Comparison of ENCODE assay signal across 25 mouse cellular contexts in the genomic region with DNA sequence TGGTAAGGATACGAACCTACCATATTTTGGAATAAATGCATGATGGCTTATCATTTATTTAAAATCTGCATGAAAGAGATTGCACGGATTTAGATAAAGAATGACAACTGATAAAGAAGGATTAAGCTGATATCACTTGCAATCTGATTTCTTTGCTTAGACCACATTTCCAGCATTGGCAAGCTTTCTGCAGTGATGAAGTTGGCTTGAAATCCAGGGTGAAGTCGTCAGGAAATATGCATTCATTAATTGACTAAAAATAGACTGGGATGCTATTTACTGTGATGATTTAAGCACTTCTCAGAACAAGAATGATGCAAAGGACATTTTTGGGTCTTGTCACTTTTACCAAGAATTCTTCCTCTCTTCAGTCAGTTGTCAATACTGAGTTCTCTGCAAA.
"Had no signal": no experiment of that assay in that cellular context is flagged by ENCODE, and none has a peak within 500 bp of the region (broad histone marks: within the 10 kb centered on the region; RNA-seq: fewer than 3 reads in every experiment).

No protein-coding gene starts in this region.

- H3K36me3 ChIP-seq: embryonic facial prominence, embryonic 10.5 days; embryonic facial prominence, embryonic 12.5 days; embryonic facial prominence, embryonic 13.5 days; embryonic facial prominence, embryonic 15.5 days; forebrain, embryonic 12.5 days; forebrain, embryonic 15.5 days; heart, embryonic 10.5 days; heart, embryonic 12.5 days had no signal

- H3K27me3 ChIP-seq: embryonic facial prominence, embryonic 12.5 days; embryonic facial prominence, embryonic 13.5 days; embryonic facial prominence, embryonic 15.5 days; forebrain, embryonic 12.5 days; forebrain, embryonic 13.5 days; forebrain, embryonic 15.5 days; heart, embryonic 12.5 days had no signal

- H3K27ac ChIP-seq: embryonic facial prominence, embryonic 10.5 days; embryonic facial prominence, embryonic 12.5 days; embryonic facial prominence, embryonic 13.5 days; embryonic facial prominence, embryonic 15.5 days; forebrain, embryonic 12.5 days; forebrain, embryonic 13.5 days; forebrain, embryonic 15.5 days; gastrocnemius, adult 2 months; heart, adult 2 months; heart, embryonic 10.5 days had no signal

- H3K4me3 ChIP-seq: embryonic facial prominence, embryonic 10.5 days; embryonic facial prominence, embryonic 12.5 days; embryonic facial prominence, embryonic 13.5 days; embryonic facial prominence, embryonic 15.5 days; erythroblast, embryonic 14.5 days; forebrain, embryonic 12.5 days; forebrain, embryonic 13.5 days; forebrain, embryonic 15.5 days; gastrocnemius, adult 2 months; heart, adult 2 months; heart, embryonic 10.5 days; heart, embryonic 12.5 days had no signal

- H3K9me3 ChIP-seq: embryonic facial prominence, embryonic 10.5 days; embryonic facial prominence, embryonic 12.5 days; embryonic facial prominence, embryonic 13.5 days; embryonic facial prominence, embryonic 15.5 days; forebrain, embryonic 12.5 days; forebrain, embryonic 13.5 days; forebrain, embryonic 15.5 days; heart, embryonic 10.5 days; heart, embryonic 12.5 days had no signal

- H3K9ac ChIP-seq: embryonic facial prominence, embryonic 12.5 days; embryonic facial prominence, embryonic 13.5 days; embryonic facial prominence, embryonic 15.5 days; forebrain, embryonic 12.5 days; forebrain, embryonic 13.5 days; forebrain, embryonic 15.5 days; forebrain, postnatal 0 days; heart, embryonic 12.5 days had no signal

- H3K4me1 ChIP-seq: embryonic facial prominence, embryonic 10.5 days; embryonic facial prominence, embryonic 12.5 days; embryonic facial prominence, embryonic 13.5 days; embryonic facial prominence, embryonic 15.5 days; forebrain, embryonic 12.5 days; forebrain, embryonic 13.5 days; forebrain, embryonic 15.5 days; heart, embryonic 10.5 days; heart, embryonic 12.5 days had no signal

- ATAC-seq: forebrain, embryonic 13.5 days; forebrain, embryonic 15.5 days; forebrain, embryonic 16.5 days; forebrain, postnatal 0 days had no signal

- H3K4me2 ChIP-seq: embryonic facial prominence, embryonic 12.5 days; embryonic facial prominence, embryonic 13.5 days; embryonic facial prominence, embryonic 15.5 days; forebrain, embryonic 12.5 days; forebrain, embryonic 13.5 days; forebrain, embryonic 15.5 days; heart, embryonic 11.5 days; heart, embryonic 12.5 days had no signal

- DNase-seq: cerebellum, postnatal 10 days; cerebellum, postnatal 25 days; cerebellum, postnatal 36 days; embryo, embryonic 11 days; forebrain, postnatal 0 days; gastrocnemius, adult 2 months; gastrocnemius, postnatal 10 days; gastrocnemius, postnatal 14 days; gastrocnemius, postnatal 25 days; gastrocnemius, postnatal 36 days; heart, adult 11 months; heart, adult 18-20 months; heart, adult 2 months had no signal
